Mouse (Mus musculus) megakaryocyte, embryonic 14.5 days (primary cell): ENCODE measurements at regions not wholly inside any gene's neighbourhood (a gene's known extent, or its start where the extent isn't known, plus 50 kb on each side); places are given as distances from the start of the nearest gene placed in this dataset.
A peak's percentile ranks its signal among the peaks of the same experiment; 100 is the strongest.
"Not testable (repeated sequence)": the region's sequence is repeated elsewhere in the genome, so short reads cannot be mapped to it uniquely, and the experiment has no call there.

Experiments
- H3K27me3 ChIP-seq: replicated peaks from 2 replicates; pipeline ENCODE3; 2012; ENCODE audit warnings: inconsistent platforms
- H3K36me3 ChIP-seq: replicated peaks from 2 replicates; pipeline ENCODE3; 2012; ENCODE audit warnings: low read length, inconsistent platforms, mixed read lengths
- H3K4me1 ChIP-seq: 2 replicates; pipeline ENCODE4 v1.6.1; 2012; ENCODE audit warnings: inconsistent platforms
- H3K4me3 ChIP-seq: replicated peaks from 2 replicates; pipeline ENCODE3; 2012; ENCODE audit warnings: moderate library complexity, mild to moderate bottlenecking, inconsistent platforms
- H3K9me3 ChIP-seq: 2 replicates; pipeline ENCODE4 v1.6.1; 2012; ENCODE audit warnings: inconsistent platforms
- FLI1 ChIP-seq: IDR thresholded peaks from 2 replicates; pipeline ENCODE4 v1.6.1; 2012; ENCODE audit warnings: low read length, inconsistent platforms, mixed read lengths
- GATA1 ChIP-seq: IDR thresholded peaks from 3 replicates; pipeline ENCODE4 v1.6.1; 2012; ENCODE audit warnings: mixed read lengths, low read length, inconsistent platforms, borderline replicate concordance

- H3K4me3 ChIP-seq: no peak overlapping the region
- H3K36me3 ChIP-seq: no peaks in the 10 kb centered on the region
- H3K4me1 ChIP-seq: peaks cover 39% of the 10 kb centered on the region
- no peaks in the 10 kb centered on the region for H3K9me3 ChIP-seq
- TF ChIP-seq FLI1: no peak
- H3K27me3 ChIP-seq: peaks cover 13% of the 10 kb centered on the region
Observed at GRCm38 (mm10) chr17:79977154-79977571, 81.2 kb upstream of the Atl2 start.

GRCm38 (mm10) chr17:79976518-79977100, 80.7 kb upstream of the Atl2 start:
- no peak for TF ChIP-seq FLI1
- no peak for TF ChIP-seq GATA1

GRCm38 (mm10) chr17:79975997-79976443, 80.1 kb upstream of the Atl2 start:
- H3K27me3 ChIP-seq: peaks cover 12% of the 10 kb centered on the region
- TF ChIP-seq GATA1 (no peak), FLI1 (no peak)
- no peaks in the 10 kb centered on the region for H3K9me3 ChIP-seq
- H3K4me3 ChIP-seq: peak overlapping the region; percentile 80
- H3K36me3 ChIP-seq: no peaks in the 10 kb centered on the region
- H3K4me1 ChIP-seq: peaks cover 46% of the 10 kb centered on the region

More at GRCm38 (mm10) chr17:79976518-79977100, 80.7 kb upstream of the Atl2 start:
- Histone ChIP-seq H3K36me3 (no peaks in the 10 kb centered on the region), H3K4me3 (no peak overlapping the region), H3K27me3 (peaks cover 12% of the 10 kb centered on the region), H3K9me3 (no peaks in the 10 kb centered on the region), H3K4me1 (peaks cover 40% of the 10 kb centered on the region)

GRCm38 (mm10) chr17:79975150-79975757, 79.3 kb upstream of the Atl2 start:
- Histone ChIP-seq H3K4me1 (peaks cover 46% of the 10 kb centered on the region), H3K27me3 (peaks cover 14% of the 10 kb centered on the region), H3K4me3 (peak overlapping the region; percentile 16)
- H3K9me3 ChIP-seq, H3K36me3 ChIP-seq: not testable (repeated sequence)

GRCm38 (mm10) chr17:79971721-79972336, 75.9 kb upstream of the Atl2 start:
- H3K4me1 ChIP-seq: peaks cover 52% of the 10 kb centered on the region

GRCm38 (mm10) chr17:79969500-79969972, 73.6 kb upstream of the Atl2 start:
- Histone ChIP-seq H3K9me3 (peaks cover 9% of the 10 kb centered on the region; the same call in 1 of the 2 replicates), H3K36me3 (no peaks in the 10 kb centered on the region), H3K27me3 (peaks cover 34% of the 10 kb centered on the region), H3K4me1 (peaks cover 36% of the 10 kb centered on the region), H3K4me3 (no peak overlapping the region)
- TF ChIP-seq GATA1 (no peak), FLI1 (no peak)

More at GRCm38 (mm10) chr17:79971721-79972336, 75.9 kb upstream of the Atl2 start:
- no peak overlapping the region for H3K4me3 ChIP-seq
- H3K36me3 ChIP-seq: no peaks in the 10 kb centered on the region
- H3K9me3 ChIP-seq: peaks cover 9% of the 10 kb centered on the region; the same call in 1 of the 2 replicates
- peaks cover 29% of the 10 kb centered on the region for H3K27me3 ChIP-seq
- TF ChIP-seq FLI1 (no peak), GATA1 (no peak)

GRCm38 (mm10) chr17:79968819-79969218, 72.9 kb upstream of the Atl2 start:
- H3K9me3 ChIP-seq: peaks cover 9% of the 10 kb centered on the region; the same call in 1 of the 2 replicates
- peak overlapping the region; percentile 3 for H3K4me3 ChIP-seq
- TF ChIP-seq GATA1: no peak
- TF ChIP-seq FLI1: no peak
- H3K36me3 ChIP-seq: no peaks in the 10 kb centered on the region
- H3K27me3 ChIP-seq: peaks cover 35% of the 10 kb centered on the region
- H3K4me1 ChIP-seq: peaks cover 32% of the 10 kb centered on the region

GRCm38 (mm10) chr17:79966981-79967380, 71.1 kb upstream of the Atl2 start:
- peaks cover 43% of the 10 kb centered on the region for H3K27me3 ChIP-seq
- no peaks in the 10 kb centered on the region for H3K36me3 ChIP-seq
- TF ChIP-seq FLI1 (no peak), GATA1 (no peak)
- peaks cover 9% of the 10 kb centered on the region; the same call in 1 of the 2 replicates for H3K9me3 ChIP-seq
- peaks cover 23% of the 10 kb centered on the region for H3K4me1 ChIP-seq
- no peak overlapping the region for H3K4me3 ChIP-seq

- Histone ChIP-seq H3K27me3 (peaks cover 51% of the 10 kb centered on the region), H3K4me1 (peaks cover 13% of the 10 kb centered on the region), H3K4me3 (no peak overlapping the region), H3K9me3 (peaks cover 9% of the 10 kb centered on the region; the same call in 1 of the 2 replicates), H3K36me3 (no peaks in the 10 kb centered on the region)
- TF ChIP-seq GATA1: no peak
- TF ChIP-seq FLI1: no peak
Observed at GRCm38 (mm10) chr17:79965625-79966024, 69.7 kb upstream of the Atl2 start.

GRCm38 (mm10) chr17:79964850-79965249, 68.9 kb upstream of the Atl2 start:
- H3K9me3 ChIP-seq: peaks cover 9% of the 10 kb centered on the region; the same call in 1 of the 2 replicates
- H3K36me3 ChIP-seq: no peaks in the 10 kb centered on the region
- TF ChIP-seq FLI1 (no peak), GATA1 (no peak)
- H3K27me3 ChIP-seq: peaks cover 56% of the 10 kb centered on the region
- H3K4me1 ChIP-seq: peaks cover 12% of the 10 kb centered on the region
- no peak overlapping the region for H3K4me3 ChIP-seq
